Mouse (Mus musculus): ENCODE measurements around the gene Actbl2. TPM values are rescaled to one million over a fixed set of nuclear protein-coding genes. Genes with fewer than 3 reads are reported as not detected.

Gene Actbl2
- total and polyA plus RNA-seq, 2 experiments from 2014 or later: not detected

DNA sequence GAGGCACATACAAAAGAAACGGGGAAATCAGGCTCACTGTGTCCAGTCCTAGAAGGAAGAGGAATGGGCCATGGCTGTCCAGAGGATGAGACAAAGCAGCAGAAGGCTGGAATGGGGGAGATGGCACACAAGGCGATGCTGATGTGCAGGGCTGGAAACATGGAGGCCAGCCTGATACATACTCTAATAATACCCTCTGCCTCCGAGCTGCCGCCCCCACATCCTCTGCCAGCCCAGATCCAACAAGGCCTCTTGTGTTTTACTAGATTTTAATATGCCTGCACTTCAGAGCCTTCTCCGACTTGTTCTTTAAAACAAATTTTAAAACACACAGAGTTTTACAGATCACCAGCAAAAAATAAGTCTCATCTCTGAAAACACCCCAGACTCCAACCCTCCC lies 14.2 kb downstream of the Actbl2 start:
- no peaks in the 10 kb centered on the region for H3K36me3 ChIP-seq (ENCODE audit: insufficient read depth)
- TF ChIP-seq CTCF (IDR thresholded peaks at IDR 0.05; ENCODE audit: low read depth): no peak
- WGBS: 85% methylated on average over 5 of the region's 5 CpGs
- H3K27me3 ChIP-seq (ENCODE audit: insufficient read depth, low read length): no peaks in the 10 kb centered on the region
- no peak overlapping the region for H3K4me3 ChIP-seq (ENCODE audit: low read depth, low read length)
- no peaks in the 10 kb centered on the region for H3K4me1 ChIP-seq (ENCODE audit: insufficient read depth)
- ATAC-seq: no peak
- H3K27ac ChIP-seq (ENCODE audit: low read depth, low read length): no peak overlapping the region
- H3K4me2 ChIP-seq (ENCODE audit: low read depth): no peak overlapping the region
- no peak overlapping the region for H3K9ac ChIP-seq
- H3K9me3 ChIP-seq (ENCODE audit: low read length): no peaks in the 10 kb centered on the region
- DNase-seq: no peak

DNA sequence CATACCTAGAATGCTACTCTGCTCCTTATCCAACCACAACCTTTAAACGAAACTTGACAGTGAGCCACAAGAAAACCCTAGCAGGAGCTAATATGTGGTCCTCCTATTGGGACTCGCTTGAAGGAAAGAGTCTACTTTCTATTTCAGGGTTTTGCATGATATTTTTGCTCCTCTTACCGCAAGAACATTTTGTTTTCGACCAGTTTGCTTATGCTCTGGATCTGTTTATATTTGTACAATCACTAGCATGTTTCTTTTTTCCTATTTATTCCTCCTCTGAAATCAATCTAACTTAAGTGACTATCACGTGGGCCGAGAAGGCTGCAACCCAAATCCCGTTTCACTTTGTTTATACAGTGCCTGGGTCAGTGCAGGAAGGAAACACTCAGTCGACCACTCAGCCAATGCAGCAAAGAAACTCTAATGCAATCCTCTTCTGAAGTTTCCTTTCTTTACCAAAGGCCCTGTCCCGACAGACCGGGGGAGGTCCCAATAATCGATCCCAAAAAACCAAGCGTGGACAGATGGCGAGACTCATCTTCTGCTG lies 15.0 kb downstream of the Actbl2 start:
- no peaks in the 10 kb centered on the region for H3K27me3 ChIP-seq (ENCODE audit: insufficient read depth, low read length)
- 89% methylated on average over 13 of the region's 13 CpGs for WGBS
- no peaks in the 10 kb centered on the region for H3K36me3 ChIP-seq (ENCODE audit: insufficient read depth)
- no peak overlapping the region for H3K4me2 ChIP-seq (ENCODE audit: low read depth)
- no peak overlapping the region for H3K4me3 ChIP-seq (ENCODE audit: low read depth, low read length)
- no peak overlapping the region for H3K9ac ChIP-seq
- no peak for DNase-seq
- ATAC-seq: no peak
- H3K9me3 ChIP-seq (ENCODE audit: low read length): no peaks in the 10 kb centered on the region
- H3K27ac ChIP-seq (ENCODE audit: low read depth, low read length): no peak overlapping the region
- no peak for TF ChIP-seq CTCF (IDR thresholded peaks at IDR 0.05; ENCODE audit: low read depth)
- no peaks in the 10 kb centered on the region for H3K4me1 ChIP-seq (ENCODE audit: insufficient read depth)

DNA sequence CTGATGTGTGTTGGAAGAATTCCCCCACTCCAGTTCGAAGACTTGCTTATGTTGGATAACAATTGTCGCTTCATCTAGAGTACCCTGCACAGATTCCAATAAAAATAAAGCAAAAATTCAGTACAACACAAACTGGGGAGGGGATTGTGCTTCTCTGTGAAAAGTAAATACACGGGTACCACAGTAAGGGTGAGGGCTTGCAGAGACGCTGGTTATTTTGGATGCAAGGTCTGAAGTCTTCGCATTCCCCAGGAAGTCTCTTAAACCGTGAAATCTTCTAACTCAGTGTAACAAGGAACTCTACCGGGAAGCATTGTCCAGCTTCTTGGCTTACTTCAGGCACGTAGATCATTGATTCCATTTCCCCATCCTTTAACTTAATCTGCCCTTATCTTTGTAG lies 17.1 kb downstream of the Actbl2 start:
- no peak overlapping the region for H3K4me3 ChIP-seq (ENCODE audit: low read depth, low read length)
- WGBS: 84% methylated on average over 8 of the region's 8 CpGs
- no peak overlapping the region for H3K9ac ChIP-seq
- ATAC-seq (no peak), DNase-seq (no peak)
- no peaks in the 10 kb centered on the region for H3K36me3 ChIP-seq (ENCODE audit: insufficient read depth)
- H3K4me1 ChIP-seq (ENCODE audit: insufficient read depth): no peaks in the 10 kb centered on the region
- H3K4me2 ChIP-seq (ENCODE audit: low read depth): no peak overlapping the region
- no peaks in the 10 kb centered on the region for H3K27me3 ChIP-seq (ENCODE audit: insufficient read depth, low read length)
- TF ChIP-seq CTCF (IDR thresholded peaks at IDR 0.05; ENCODE audit: low read depth): no peak
- no peaks in the 10 kb centered on the region for H3K9me3 ChIP-seq (ENCODE audit: low read length)
- no peak overlapping the region for H3K27ac ChIP-seq (ENCODE audit: low read depth, low read length)

DNA sequence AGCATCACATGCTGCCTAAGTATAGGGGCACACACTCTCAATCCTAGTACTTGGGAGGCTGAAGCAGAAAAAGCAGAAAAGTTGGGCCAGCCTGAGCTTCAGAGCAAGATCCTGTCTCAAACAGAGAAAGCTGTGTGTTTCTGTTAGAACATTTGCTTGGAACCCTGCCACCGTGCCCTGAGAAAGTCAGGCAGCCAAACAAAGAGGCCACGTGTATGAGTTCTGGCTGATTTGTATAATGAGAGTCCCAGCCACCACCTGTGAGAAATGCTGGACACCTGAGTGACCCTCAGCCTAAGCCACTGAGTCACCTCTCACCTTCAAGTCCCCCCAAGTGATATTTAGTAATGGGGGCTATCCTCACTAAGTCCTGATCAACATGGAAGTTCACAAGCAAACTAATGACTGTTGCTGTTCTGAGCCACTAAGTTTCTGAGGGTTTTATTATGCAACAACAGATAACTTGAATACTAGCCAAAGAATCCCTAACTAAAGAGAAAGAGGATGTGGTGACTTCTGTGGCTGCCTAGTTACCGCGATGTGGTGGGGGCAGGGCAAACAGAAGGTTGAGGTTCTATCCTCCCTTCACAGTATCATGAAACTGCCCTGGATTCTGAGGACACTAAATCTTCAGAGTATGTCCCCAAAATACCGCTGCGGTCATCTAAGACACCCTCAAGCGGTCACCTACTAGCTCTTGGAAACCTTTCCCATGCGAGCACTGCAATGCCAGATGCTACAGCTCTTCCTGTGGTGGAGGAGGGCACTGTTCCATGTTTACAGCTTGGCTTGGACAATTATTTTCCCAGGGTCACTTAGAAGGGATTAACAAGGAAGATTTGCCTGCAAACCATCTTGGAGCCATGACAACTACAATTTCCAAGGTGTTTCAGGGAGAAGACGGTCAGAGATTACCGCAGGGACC lies 31.9 kb downstream of the Actbl2 start:
- DNase-seq (no peak), ATAC-seq (no peak)
- H3K9me3 ChIP-seq (ENCODE audit: low read length): 0 out of 2 replicates have a peak, but pooled peaks cover 4% of the 10 kb centered on the region

DNA sequence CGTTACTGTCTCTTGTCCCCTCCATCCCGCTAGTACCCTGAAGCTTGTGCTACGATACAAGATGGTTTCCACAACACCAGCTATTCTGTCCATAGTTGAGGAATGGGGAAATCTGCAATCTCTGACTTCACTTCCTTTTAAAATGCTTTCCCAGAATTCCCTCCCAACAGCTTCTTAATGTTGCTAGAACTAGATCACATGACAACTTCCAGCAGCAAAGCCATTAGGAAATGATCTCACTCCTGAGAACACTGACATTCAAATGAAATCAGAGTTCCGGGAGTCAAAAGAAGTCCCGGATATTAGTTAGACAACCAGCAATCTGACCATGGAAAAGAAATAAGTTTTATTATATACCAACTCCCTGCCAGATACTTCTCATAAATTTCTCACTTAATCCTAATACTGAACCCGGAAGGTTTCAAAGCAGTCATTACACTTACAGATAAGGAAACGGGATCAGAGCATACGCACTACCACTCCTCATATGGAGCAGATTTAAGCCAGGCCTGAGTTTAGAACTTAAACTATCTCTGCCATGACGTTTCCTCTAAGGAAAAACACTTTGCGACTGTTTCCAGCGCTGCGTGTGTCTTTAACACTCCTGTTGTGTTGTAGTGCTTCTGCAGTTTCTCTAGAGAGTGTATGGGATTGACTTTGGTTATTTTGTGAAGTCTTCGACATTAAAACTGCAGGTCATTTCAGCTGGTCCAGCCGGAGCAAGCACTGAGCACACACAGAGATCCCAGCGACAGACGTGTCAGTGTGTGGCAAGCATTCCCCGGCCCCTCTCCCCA lies 36.5 kb downstream of the Actbl2 start:
- Histone ChIP-seq H3K36me3 (ENCODE audit: insufficient read depth) (no peaks in the 10 kb centered on the region), H3K27me3 (ENCODE audit: insufficient read depth, low read length) (no peaks in the 10 kb centered on the region), H3K9me3 (ENCODE audit: low read length) (0 out of 2 replicates have a peak, but pooled peaks cover 4% of the 10 kb centered on the region), H3K4me3 (ENCODE audit: low read depth, low read length) (no peak overlapping the region), H3K27ac (ENCODE audit: low read depth, low read length) (peak overlapping the region; percentile 54), H3K4me2 (ENCODE audit: low read depth) (no peak overlapping the region), H3K4me1 (ENCODE audit: insufficient read depth) (no peaks in the 10 kb centered on the region), H3K9ac (no peak overlapping the region)
- 71% methylated on average over 17 of the region's 17 CpGs for WGBS
- ATAC-seq (no peak), DNase-seq (no peak)
- TF ChIP-seq CTCF (IDR thresholded peaks at IDR 0.05; ENCODE audit: low read depth): no peak

More for the DNA sequence above, 31.9 kb downstream of the Actbl2 start:
- Histone ChIP-seq H3K4me2 (ENCODE audit: low read depth) (no peak overlapping the region), H3K9ac (no peak overlapping the region), H3K36me3 (ENCODE audit: insufficient read depth) (no peaks in the 10 kb centered on the region), H3K27me3 (ENCODE audit: insufficient read depth, low read length) (no peaks in the 10 kb centered on the region), H3K27ac (ENCODE audit: low read depth, low read length) (no peak overlapping the region), H3K4me3 (ENCODE audit: low read depth, low read length) (no peak overlapping the region), H3K4me1 (ENCODE audit: insufficient read depth) (no peaks in the 10 kb centered on the region)
- no peak for TF ChIP-seq CTCF (IDR thresholded peaks at IDR 0.05; ENCODE audit: low read depth)
- WGBS: 82% methylated on average over 10 of the region's 10 CpGs

DNA sequence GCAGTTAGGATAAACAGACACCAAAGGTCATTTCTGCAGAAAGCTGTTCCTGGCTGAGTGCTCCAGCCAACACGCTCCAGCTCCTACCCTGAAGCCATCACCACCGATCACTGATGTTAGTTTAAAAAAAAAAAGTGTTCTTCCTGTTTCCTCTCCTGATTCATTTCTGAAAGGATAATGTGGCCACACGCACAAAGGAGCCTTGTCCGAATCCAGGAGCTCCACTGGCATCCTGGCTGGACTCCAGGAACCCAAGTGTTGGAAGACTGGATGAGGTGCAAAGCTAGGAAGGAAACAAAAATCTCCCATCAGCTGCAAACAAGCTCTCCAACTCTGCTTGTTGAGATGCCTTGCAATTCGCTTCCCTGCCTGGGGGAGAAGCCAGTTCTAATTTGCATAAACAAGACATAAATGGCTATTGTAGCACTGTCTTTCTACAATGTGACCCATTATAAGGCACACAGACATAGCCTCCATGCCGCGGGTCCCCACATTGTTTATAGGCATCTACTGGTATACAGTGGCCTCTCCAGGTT lies 37.2 kb downstream of the Actbl2 start:
- 0 out of 2 replicates have a peak, but pooled peaks have one; percentile 8 for TF ChIP-seq CTCF (IDR thresholded peaks at IDR 0.05; ENCODE audit: low read depth)
- no peaks in the 10 kb centered on the region for H3K27me3 ChIP-seq (ENCODE audit: insufficient read depth, low read length)
- peak overlapping the region; percentile 54 for H3K27ac ChIP-seq (ENCODE audit: low read depth, low read length)
- H3K4me3 ChIP-seq (ENCODE audit: low read depth, low read length): no peak overlapping the region
- 0 out of 2 replicates have a peak, but pooled peaks cover 4% of the 10 kb centered on the region for H3K9me3 ChIP-seq (ENCODE audit: low read length)
- no peaks in the 10 kb centered on the region for H3K4me1 ChIP-seq (ENCODE audit: insufficient read depth)
- DNase-seq: peak; percentile 67
- ATAC-seq: peak; percentile 71
- no peak overlapping the region for H3K4me2 ChIP-seq (ENCODE audit: low read depth)
- 16% methylated on average over 7 of the region's 7 CpGs for WGBS
- H3K36me3 ChIP-seq (ENCODE audit: insufficient read depth): no peaks in the 10 kb centered on the region
- H3K9ac ChIP-seq: no peak overlapping the region

Data from forebrain, postnatal 0 days (tissue).